Mouse (Mus musculus) thymus, adult 2 months (tissue): ENCODE data around the gene Mad1l1.

Source experiments
- CTCF ChIP-seq: fragments of 200-500 bp; IDR thresholded peaks from 2 replicates; pipeline ENCODE4 v1.5.1; 2012; ENCODE audit warnings: mild to moderate bottlenecking, control low read depth, low read length, moderate library complexity, borderline replicate concordance; ENCODE audit not compliant: control insufficient read depth, poor library complexity, insufficient read depth; ENCODE audit errors: extremely low read depth
- POLR2A ChIP-seq: fragments of 200-500 bp; IDR thresholded peaks from 2 replicates; pipeline ENCODE4 v1.6.1; 2012; ENCODE audit warnings: mild to moderate bottlenecking, low read length, control low read depth, moderate library complexity; ENCODE audit not compliant: control insufficient read depth, poor library complexity, insufficient read depth; ENCODE audit errors: extremely low read depth

- TF ChIP-seq CTCF = no peak
- TF ChIP-seq POLR2A = no peak
Observed at GRCm38 (mm10) chr5:140123640-140124366, 197.5 kb downstream of the Mad1l1 start.
